Mouse (Mus musculus) megakaryocyte, embryonic 14.5 days (primary cell): ENCODE measurements at regions not wholly inside any gene's neighbourhood (a gene's known extent, or its start where the extent isn't known, plus 50 kb on each side); places are given as distances from the start of the nearest gene placed in this dataset.

Experiments
- H3K27me3 ChIP-seq: replicated peaks from 2 replicates; pipeline ENCODE3; 2012; ENCODE audit warnings: inconsistent platforms
- H3K36me3 ChIP-seq: replicated peaks from 2 replicates; pipeline ENCODE3; 2012; ENCODE audit warnings: low read length, inconsistent platforms, mixed read lengths
- H3K4me1 ChIP-seq: 2 replicates; pipeline ENCODE4 v1.6.1; 2012; ENCODE audit warnings: inconsistent platforms
- H3K4me3 ChIP-seq: replicated peaks from 2 replicates; pipeline ENCODE3; 2012; ENCODE audit warnings: moderate library complexity, mild to moderate bottlenecking, inconsistent platforms
- H3K9me3 ChIP-seq: 2 replicates; pipeline ENCODE4 v1.6.1; 2012; ENCODE audit warnings: inconsistent platforms
- FLI1 ChIP-seq: IDR thresholded peaks from 2 replicates; pipeline ENCODE4 v1.6.1; 2012; ENCODE audit warnings: low read length, inconsistent platforms, mixed read lengths
- GATA1 ChIP-seq: IDR thresholded peaks from 3 replicates; pipeline ENCODE4 v1.6.1; 2012; ENCODE audit warnings: mixed read lengths, low read length, inconsistent platforms, borderline replicate concordance

DNA sequence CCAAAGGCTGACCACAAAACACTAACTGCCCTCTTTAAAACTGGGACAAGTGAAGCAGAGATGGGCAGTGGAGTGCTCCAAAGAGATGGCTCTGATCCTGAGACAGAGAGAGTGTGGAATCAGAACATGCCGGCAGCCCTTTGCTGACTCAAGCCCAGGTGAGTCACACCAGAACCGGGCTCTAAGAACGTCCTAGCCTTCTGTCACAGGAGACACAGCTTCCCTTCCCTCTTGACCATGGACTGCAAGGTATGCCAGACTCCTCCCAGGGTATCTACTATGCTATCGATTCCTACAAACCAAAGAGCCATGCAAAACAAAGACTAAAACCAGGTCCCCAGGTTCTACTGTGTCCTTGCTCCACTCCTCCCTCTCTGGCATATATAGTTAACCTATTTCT lies 98.0 kb downstream of the Dhx15 start:
- Histone ChIP-seq H3K4me1 (no peaks in the 10 kb centered on the region), H3K4me3 (no peak overlapping the region), H3K9me3 (peaks cover 6% of the 10 kb centered on the region; the same call in 1 of the 2 replicates), H3K27me3 (no peaks in the 10 kb centered on the region), H3K36me3 (no peaks in the 10 kb centered on the region)
- no peak for TF ChIP-seq GATA1
- TF ChIP-seq FLI1 = no peak

DNA sequence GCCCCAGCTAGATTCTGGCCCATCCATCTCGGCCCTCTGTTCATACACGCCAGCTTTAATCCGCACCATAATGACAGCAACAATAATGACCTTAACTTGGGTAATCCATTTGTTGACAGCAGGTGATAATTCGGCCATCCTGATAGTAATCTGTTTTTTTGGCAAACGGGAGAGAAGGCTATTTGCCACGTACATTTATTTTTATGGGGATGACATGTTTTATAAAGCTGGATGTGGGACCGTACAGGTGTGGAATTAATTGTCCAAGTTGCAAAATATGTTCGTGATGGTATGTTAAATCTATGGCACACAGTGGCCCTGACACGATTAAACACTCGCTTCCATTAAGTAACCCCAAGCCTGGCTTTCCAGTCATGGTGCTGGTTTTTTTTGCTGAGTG lies 102.2 kb downstream of the Dhx15 start:
- Histone ChIP-seq H3K4me3 (no peak overlapping the region), H3K4me1 (peaks cover 5% of the 10 kb centered on the region), H3K27me3 (peaks cover 2% of the 10 kb centered on the region), H3K36me3 (no peaks in the 10 kb centered on the region), H3K9me3 (no peaks in the 10 kb centered on the region; the same call in 1 of the 2 replicates)
- no peak for TF ChIP-seq GATA1
- no peak for TF ChIP-seq FLI1

DNA sequence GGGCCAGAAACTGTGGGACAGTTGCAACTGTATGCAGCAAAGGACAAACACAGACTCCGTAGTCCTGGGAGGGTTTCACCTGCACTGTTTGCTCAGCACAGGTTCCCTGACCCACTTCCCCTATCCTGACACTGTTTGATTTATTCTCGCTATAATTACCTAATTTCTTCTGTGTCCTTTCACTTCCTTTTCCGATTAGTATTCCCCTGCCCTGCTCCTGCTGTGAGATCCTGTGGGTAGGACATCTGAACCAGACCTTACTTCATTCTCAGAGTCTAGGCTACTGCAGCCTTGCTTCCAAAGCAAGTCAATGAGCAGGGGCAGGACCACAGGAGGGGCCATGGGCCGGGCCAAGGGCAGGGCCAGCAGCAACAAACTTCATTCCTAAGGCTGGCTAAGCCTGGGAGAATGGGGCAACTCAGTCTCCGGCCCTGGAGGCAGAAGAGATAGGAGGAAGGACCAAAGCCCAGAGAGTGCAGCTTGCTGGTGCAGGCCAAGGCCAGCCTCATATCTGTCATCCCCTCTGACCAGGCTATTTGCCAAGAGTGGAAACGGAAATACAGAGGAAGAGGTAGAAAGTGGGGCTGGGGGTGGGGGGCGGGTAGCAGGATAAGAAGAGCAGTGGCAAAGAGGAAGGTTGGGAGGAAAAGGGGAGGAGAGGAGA lies 103.4 kb downstream of the Dhx15 start:
- Histone ChIP-seq H3K4me1 (peaks cover 5% of the 10 kb centered on the region), H3K27me3 (peaks cover 2% of the 10 kb centered on the region), H3K36me3 (no peaks in the 10 kb centered on the region), H3K9me3 (no peaks in the 10 kb centered on the region), H3K4me3 (no peak overlapping the region)
- no peak for TF ChIP-seq FLI1

DNA sequence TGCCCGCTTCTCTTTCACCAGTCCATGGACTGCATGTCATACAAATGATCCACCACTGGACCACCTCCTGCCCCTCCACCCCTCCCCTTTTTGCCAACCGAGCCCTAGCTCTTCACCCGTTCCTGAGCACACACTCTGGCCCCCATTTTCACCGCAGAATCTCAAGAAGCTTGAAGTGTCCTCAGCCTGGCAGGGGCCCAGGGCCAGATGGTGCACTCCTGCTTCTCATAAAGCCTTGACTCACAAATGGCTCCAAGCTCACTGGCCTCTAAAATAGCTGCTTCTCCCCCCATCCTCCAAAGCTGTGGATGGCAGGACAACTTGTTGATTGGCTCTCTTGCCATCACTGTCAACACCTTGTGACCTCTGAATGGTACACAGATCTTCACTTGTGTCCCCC lies 110.0 kb downstream of the Dhx15 start:
- TF ChIP-seq GATA1 (no peak), FLI1 (no peak)
- H3K4me3 ChIP-seq = no peak overlapping the region
- no peaks in the 10 kb centered on the region for H3K36me3 ChIP-seq
- H3K9me3 ChIP-seq = peaks cover 9% of the 10 kb centered on the region; the same call in 1 of the 2 replicates
- no peaks in the 10 kb centered on the region for H3K27me3 ChIP-seq
- no peaks in the 10 kb centered on the region for H3K4me1 ChIP-seq

DNA sequence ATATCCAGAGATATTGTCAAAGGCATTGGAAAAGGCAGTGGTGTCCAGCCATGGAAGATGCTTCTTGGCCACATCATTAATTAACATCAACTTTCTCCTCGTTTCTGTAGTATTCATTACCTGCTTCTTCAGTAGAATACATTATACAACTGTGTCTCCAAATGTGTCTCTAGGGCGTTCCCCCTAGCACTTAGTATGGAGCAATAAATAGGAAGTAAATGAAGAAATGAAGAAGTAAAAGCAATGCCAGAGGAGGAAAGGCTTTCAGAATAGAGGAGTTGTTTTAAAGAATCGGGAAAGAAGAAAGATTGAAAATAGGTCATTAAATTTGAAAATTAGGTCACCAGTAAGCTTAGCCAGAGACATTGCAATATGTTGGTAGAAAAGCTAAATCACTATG lies 112.6 kb downstream of the Dhx15 start:
- no peak for TF ChIP-seq FLI1
- TF ChIP-seq GATA1 = no peak
- Histone ChIP-seq H3K4me1 (no peaks in the 10 kb centered on the region), H3K9me3 (peaks cover 24% of the 10 kb centered on the region), H3K4me3 (no peak overlapping the region), H3K36me3 (no peaks in the 10 kb centered on the region), H3K27me3 (no peaks in the 10 kb centered on the region)

DNA sequence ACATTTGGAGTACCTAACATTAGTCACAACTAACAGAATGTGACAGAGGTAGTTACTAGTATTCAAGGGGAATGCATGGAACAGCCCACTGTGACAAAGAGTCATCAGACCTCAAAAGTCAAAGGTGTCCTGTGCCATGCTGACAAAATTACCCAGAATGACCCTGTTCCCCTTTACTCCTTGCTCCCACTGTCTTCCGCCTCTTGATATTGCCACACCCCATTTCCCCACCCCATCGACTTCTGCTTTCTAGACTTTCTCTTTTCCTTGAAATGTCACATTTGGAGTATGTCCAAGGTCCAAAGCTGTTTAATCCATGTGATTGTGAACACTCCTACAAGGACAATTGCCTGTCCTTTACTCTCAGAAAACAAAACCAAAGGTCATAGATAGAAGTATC lies 115.2 kb downstream of the Dhx15 start:
- no peak overlapping the region for H3K4me3 ChIP-seq
- H3K36me3 ChIP-seq = no peaks in the 10 kb centered on the region
- peaks cover 20% of the 10 kb centered on the region for H3K9me3 ChIP-seq
- TF ChIP-seq GATA1 (no peak), FLI1 (no peak)
- H3K27me3 ChIP-seq = no peaks in the 10 kb centered on the region
- H3K4me1 ChIP-seq = no peaks in the 10 kb centered on the region

DNA sequence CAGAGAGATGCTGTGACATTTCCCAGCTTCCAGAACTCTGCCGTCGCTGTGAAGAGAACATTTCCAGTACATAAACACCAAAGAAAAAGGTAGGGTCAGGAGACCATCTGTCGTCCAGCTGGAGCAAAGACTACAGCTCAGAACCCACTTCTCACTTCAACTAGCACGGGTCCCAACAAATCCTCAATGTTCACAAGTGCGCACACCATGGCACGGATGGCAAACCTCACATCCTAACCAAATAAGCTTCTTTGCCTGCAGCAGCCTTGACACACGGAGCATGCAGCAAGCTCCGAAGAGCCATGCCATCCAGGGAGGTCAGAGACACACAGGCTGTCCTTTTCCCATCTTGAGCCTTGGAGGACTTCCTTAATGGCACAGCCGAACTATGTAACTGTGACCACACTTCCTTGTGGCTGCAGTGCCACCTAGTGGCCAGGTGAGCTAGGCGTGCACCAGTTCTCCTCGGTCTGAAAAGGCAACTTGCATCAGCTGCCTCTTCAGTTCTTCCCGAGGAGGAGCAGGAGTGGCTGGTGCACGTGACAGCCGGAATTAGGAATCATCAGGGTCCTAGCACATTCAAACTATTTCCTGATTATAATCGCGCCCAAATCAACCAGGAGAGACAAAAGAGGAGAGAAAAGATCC lies 125.4 kb downstream of the Dhx15 start:
- no peak for TF ChIP-seq GATA1
- no peak for TF ChIP-seq FLI1
- H3K9me3 ChIP-seq = no peaks in the 10 kb centered on the region
- H3K27me3 ChIP-seq = no peaks in the 10 kb centered on the region
- no peaks in the 10 kb centered on the region for H3K36me3 ChIP-seq
- H3K4me1 ChIP-seq = peaks cover 5% of the 10 kb centered on the region; the same call in 1 of the 2 replicates
- peak overlapping the region; percentile 39 for H3K4me3 ChIP-seq

DNA sequence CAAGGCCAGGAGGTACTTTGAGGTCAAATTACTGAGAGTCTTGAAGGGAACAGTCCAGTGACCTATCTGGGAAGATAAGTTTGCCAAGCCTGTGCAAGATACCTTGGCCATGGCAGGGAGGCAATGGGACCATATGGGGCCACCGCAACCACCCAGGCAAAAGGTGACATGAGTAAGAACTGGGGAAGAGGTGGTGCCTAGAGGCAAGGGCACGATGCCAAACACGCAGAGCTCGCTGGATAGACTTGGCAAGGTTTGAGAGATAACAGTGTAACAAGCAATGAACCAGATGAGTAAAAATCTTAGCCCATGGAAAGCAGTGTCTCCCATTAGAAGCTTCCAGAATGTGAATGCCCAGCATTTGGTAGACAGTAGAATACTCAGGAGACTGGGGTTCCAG lies 128.1 kb downstream of the Dhx15 start:
- H3K4me3 ChIP-seq = no peak overlapping the region
- no peaks in the 10 kb centered on the region for H3K9me3 ChIP-seq
- H3K27me3 ChIP-seq = no peaks in the 10 kb centered on the region
- peaks cover 5% of the 10 kb centered on the region; the same call in 1 of the 2 replicates for H3K4me1 ChIP-seq
- no peaks in the 10 kb centered on the region for H3K36me3 ChIP-seq
- no peak for TF ChIP-seq FLI1
- TF ChIP-seq GATA1 = no peak

DNA sequence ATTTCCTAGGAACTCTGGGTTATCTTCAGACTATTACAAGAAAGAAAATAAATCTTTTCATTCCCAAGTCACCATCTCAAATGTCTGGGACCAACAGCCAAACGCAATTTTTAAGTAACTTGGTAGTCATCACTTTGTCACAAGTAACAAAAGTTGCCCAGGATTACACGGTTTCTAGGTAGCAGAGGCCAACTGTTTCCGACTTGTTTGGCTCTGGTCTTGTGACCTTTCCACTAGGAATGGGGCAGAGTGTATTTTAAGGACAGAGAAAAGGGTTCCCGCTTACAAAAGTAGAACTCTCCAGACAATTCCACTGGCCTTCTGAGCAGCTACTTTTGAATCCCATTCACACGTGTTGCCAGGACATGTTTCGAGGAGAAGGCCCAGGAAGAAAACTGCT lies 129.1 kb downstream of the Dhx15 start:
- Histone ChIP-seq H3K9me3 (no peaks in the 10 kb centered on the region), H3K27me3 (no peaks in the 10 kb centered on the region), H3K4me3 (no peak overlapping the region), H3K36me3 (no peaks in the 10 kb centered on the region), H3K4me1 (peaks cover 5% of the 10 kb centered on the region; the same call in 1 of the 2 replicates)
- no peak for TF ChIP-seq GATA1
- no peak for TF ChIP-seq FLI1

DNA sequence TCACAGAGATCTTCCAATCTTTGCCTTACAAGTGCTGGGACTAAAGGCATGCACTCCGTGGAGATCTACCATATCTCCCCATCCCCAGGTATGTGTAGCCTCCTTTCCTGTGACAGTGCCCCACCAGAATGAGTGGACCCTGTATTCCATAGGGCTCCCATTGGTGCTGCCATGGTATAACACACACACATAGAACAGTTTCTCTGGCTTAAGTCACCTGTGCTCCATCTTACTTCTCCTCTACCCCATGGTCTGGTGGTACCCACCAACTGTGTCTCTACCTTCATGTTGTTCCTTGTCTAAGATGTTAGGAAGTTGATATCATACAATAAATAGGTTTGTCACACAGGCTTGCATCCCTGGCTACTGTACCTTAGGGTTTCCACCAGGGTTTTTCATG lies 133.1 kb downstream of the Dhx15 start:
- TF ChIP-seq FLI1 = no peak
- TF ChIP-seq GATA1 = no peak
- no peaks in the 10 kb centered on the region for H3K36me3 ChIP-seq
- no peaks in the 10 kb centered on the region for H3K27me3 ChIP-seq
- H3K9me3 ChIP-seq = no peaks in the 10 kb centered on the region
- no peaks in the 10 kb centered on the region for H3K4me1 ChIP-seq
- H3K4me3 ChIP-seq = no peak overlapping the region

DNA sequence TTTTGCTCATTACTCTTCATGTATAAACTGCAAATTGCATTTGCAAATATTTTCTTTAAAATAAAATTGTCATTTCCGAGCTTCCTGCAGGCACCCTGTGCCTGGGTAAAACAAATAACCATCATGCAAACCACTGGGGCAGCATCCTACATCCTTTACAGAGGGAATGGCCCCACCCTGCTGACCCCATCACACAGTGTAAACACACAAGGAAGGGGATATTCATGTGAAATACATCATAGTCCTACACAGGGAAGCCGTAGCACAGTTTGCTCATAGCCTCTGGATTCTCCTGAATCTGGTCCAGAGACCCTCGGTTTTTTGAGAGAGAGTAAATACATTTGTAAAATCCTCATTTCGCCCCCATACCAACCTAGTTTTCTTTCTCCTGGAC lies 138.2 kb downstream of the Dhx15 start:
- Histone ChIP-seq H3K4me1 (no peaks in the 10 kb centered on the region), H3K36me3 (no peaks in the 10 kb centered on the region), H3K4me3 (no peak overlapping the region), H3K27me3 (no peaks in the 10 kb centered on the region), H3K9me3 (0 out of 2 replicates have a peak, but pooled peaks cover 4% of the 10 kb centered on the region)
- TF ChIP-seq GATA1 (no peak), FLI1 (no peak)
